Mouse (Mus musculus) cerebellum, adult 18-20 months (tissue): ENCODE measurements around the gene Nell2.
"Not testable (repeated sequence)": the region's sequence is repeated elsewhere in the genome, so short reads cannot be mapped to it uniquely, and the experiment has no call there.

Experiments used
- DNase-seq, 2 experiments: peaks; one replicate each; pipeline ENCODE4 v3.0.0; 2021

The Nell2 gene

GRCm38 (mm10) chr15:95527948-95528861 lies at the start of gene Nell2:
TSS of gene Nell2 (minus strand) at chr15:95528559.
- DNase-seq: peak; percentile 92 to 93

DNA sequence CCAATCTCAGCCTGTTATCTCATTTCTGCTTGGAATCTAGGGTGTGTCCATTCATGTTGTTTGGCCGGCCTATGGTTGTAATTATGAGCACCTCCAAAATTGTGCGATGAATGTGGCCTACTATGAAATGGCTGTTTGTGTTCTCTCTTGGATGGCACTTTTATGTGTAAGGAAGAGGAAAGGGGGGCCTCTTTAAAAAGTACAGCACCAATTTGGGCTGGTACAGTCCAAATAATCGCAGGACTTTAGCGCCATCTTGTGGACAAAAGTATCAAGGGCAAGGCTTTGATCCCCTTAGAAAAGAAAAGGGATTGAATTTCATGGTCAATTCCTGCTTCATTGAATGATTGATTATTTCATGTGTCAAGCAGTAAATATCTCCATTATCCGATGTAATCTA lies 46.3 kb upstream of the Nell2 start:
- DNase-seq: peak; percentile 68 to 70

DNA sequence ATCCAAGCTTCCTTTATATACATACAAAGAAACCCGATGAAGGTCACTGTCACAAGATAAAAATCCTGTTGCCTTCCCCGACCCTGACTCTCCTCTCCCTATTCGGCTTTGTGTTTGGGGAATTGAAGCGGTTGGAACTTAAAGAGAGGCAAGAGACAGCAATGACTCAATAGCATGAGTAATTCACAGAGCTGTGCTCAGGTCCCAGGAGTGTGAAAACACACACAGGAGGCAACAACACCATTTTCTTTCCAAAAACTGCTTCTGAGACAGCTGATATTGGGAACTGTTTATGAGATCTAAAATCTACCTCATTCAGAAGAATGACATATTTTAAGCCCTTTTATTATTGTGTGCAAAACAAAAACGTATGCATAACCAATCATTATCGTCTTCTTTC lies 41.2 kb upstream of the Nell2 start:
- no peak for DNase-seq

DNA sequence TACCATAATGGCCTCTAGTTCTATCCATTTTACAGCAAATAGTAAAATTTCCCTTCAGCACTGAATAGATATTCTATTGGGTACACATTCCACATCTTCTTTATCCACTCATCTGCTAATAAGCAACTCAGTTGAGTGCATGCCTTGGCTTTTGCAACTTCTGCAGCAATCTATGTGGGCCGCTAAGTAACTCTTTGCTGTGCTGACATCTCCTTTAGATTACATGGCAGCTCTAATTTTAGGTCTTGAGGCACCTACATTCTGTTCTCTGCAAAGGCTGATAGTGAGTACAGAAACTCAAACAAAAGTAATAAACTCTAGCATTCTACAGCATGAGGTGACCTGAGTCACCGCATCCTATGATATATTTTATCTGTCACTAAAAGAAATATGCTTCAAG lies 36.8 kb upstream of the Nell2 start:
- DNase-seq: no peak

GRCm38 (mm10) chr15:95561303-95561702 lies 32.9 kb upstream of the Nell2 start:
- DNase-seq: no peak

DNA sequence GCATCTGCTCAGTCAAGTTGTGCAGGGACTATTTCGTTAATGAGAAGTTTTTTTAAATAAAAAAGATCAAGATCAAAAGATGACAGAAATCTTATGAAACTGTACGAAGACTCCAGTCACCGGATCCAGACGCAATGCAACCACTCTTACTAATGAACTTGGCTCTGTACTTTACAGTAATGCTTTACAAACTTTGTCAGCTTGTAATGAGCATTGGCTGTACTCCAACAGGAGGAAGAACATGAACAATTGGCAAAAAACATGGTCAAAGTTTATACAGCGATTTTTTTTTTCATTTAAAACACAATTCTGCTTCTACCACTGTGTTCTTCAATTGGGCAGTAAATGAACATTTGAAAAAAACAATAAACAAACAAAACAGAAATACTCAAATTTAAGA lies 21.7 kb upstream of the Nell2 start:
- DNase-seq: no peak

- DNase-seq: no peak
Measured at GRCm38 (mm10) chr15:95542632-95543031, 14.3 kb upstream of the Nell2 start.

GRCm38 (mm10) chr15:95536724-95537123 lies 8.4 kb upstream of the Nell2 start:
- peak; percentile 81 to 83 for DNase-seq

GRCm38 (mm10) chr15:95536230-95536629 lies 7.9 kb upstream of the Nell2 start:
- DNase-seq: peak; percentile 79 to 80

DNA sequence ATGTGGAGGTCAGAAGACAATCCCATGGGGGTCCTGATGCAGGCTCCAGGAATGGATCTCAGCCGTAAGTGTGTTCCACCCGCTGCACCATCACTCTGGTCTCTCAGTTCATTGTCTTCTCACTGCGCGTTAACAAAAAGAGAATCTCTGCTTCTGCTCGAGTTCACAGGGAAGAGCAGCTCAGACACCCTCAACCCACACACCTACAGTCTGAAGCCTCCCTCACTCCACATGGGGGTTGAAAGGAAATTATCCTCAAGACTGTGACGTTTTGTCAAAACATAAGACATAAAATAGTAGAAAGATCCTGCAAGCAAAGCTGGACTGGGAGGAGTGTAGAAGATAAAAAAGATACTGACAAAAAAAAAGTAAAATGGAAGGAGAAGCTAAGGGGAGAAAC lies 6.3 kb upstream of the Nell2 start:
- DNase-seq: no peak

DNA sequence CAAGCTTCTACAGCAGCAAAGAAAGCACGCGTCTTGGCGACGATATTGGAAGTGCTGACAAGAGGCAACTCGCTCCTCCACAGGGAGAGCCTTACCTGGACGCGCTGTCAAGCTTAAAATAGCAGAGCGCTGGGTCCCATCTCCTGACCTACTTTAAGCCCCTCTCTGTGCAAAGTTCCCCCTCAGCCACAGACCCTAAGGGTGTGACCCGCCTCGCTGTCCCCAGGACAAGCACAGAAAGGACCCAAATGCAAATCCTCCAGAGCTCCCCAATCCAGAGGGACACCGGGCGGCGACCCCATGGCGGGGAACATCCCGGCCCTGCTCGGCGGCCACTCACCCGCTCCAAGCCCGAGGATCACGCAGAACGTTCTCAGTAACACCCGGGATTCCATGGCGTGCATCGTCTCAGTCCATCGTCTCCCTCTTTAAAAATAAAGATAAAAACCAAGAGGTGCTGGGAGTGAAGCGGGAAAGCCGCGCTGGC lies 855 bp downstream of the Nell2 start:
- no peak for DNase-seq

DNA sequence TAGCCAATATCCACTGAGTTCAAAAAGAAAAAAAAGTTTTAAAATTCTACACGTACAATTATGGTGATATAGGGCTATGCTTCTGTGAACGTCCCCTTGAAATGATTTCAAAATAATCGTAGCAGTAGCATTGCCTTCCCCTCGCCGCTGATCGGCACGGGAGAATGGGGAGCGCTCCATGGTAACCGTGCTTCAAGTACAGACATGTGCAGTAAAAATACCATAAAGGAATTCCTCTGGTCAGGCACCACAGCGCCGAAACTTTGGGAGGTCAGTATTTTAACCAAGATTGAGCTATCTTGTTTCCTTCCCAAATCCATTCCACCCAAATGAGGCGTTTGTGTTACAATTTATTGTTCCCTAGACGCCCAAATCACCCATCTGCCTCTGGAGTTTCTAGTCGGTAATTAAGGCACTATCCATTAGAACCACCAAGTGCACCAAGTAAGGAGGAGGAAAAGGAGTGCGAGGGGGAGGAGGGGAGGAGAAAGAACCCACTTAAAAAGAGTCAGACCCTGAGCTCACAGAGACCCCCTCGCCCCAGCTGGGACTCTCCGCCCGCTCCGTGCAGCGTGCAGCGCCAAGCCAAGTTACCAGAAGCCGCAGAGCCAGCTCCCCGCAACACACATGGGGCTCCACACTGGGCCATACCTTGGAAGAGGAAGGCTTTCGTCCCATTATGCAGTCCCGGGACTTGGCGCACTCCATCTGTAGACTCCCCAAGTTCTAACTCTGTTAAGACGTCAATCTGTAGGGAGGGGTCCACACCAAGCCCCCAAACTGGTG lies 1.5 kb downstream of the Nell2 start:
- peak; percentile 47 to 49 for DNase-seq

GRCm38 (mm10) chr15:95525997-95526396 lies 2.4 kb downstream of the Nell2 start:
- peak; percentile 75 to 84 for DNase-seq

DNA sequence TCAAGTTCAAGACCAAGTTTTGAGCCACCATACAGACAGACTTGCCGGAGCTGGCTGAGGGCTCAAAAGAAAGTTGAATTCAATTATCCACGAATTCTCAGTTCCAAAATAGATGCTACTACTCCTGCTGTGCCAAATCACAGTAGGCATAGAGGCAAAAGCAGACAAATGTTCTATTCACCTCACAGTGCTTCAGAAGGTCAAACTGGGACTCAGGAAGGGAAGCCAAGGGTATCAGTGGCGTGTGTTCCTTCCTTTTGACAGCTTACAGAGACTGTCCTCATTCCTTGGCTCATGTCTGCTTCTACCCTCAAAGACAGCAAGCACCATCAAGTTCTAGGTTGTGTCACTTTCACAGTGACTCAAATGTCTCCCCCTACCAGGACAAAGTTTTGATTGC lies 10.2 kb downstream of the Nell2 start:
- no peak for DNase-seq

DNA sequence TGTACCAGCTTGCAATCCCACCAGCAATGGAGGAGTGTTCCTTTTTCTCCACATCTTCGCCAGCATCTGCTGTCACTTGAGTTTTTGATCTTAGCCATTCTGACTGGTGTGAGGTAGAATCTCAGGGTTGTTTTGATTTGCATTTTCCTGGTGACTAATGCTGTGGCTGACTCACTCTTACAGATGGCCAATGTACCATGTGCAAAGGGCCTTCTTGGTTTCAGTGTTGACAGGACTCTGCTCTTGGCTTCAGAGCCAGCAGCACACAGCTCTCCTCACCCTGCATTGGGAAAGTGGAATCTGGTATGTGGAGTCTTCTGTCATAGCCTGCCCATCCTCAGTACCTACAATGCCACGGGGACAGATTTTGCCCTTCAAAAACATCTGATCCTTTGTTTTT lies 15.1 kb downstream of the Nell2 start:
- DNase-seq: not testable (repeated sequence)

- peak in 1 of 2 experiments; percentile 24 for DNase-seq
Measured at GRCm38 (mm10) chr15:95495666-95496065, 32.7 kb downstream of the Nell2 start.

DNA sequence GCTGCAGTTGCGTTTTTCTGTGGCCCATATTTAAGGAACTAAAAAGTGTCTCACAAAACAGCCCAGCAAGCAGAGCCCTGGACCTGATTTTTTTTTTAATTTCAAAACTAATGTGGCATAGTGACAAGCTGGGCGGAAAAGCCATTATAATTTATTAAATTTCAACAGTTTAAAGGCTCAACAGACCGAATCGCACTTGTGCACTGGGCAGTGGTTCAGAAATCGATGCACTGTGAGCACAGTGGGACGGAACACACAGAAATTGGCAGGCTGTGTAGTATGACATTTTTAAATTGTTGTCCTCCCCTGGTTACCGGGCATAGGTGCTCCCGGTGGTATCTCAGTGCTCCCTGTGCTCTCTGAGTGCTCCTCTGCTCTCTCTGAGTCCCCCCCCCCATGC lies 33.2 kb downstream of the Nell2 start:
- DNase-seq: peak; percentile 63 to 71

- peak; percentile 71 to 78 for DNase-seq
Measured at GRCm38 (mm10) chr15:95492201-95492600, 36.2 kb downstream of the Nell2 start.

GRCm38 (mm10) chr15:95489174-95489573 lies 39.2 kb downstream of the Nell2 start:
- peak; percentile 52 to 60 for DNase-seq

GRCm38 (mm10) chr15:95487961-95488360 lies 40.4 kb downstream of the Nell2 start:
- DNase-seq: peak; percentile 52 to 60

GRCm38 (mm10) chr15:95482002-95482401 lies 46.4 kb downstream of the Nell2 start:
- DNase-seq: no peak

GRCm38 (mm10) chr15:95481585-95481984 lies 46.8 kb downstream of the Nell2 start:
- DNase-seq: no peak

DNA sequence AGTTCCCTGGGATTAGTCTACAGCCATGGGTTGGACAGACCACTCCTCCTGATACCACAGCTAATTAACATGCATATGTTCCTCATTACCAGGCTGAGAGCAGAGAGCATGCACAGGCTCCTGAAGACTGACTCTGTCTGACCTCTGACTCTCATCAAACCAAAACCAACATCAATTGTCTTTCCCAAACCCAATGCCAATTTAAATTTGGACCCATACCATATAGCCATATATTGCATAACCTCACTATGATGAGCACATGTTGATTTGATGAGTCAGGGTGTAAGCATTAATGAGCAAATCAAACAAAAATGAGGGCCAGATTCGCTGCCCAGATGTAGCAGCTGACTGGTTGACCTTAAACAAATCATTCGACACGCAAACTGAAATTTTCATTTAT lies 51.9 kb downstream of the Nell2 start:
- DNase-seq: no peak

- DNase-seq: no peak
Measured at GRCm38 (mm10) chr15:95473976-95474375, 54.4 kb downstream of the Nell2 start.
